Mouse (Mus musculus) thymus, adult 18-20 months (tissue): Measurements from ENCODE around the gene Slc31a2.
"Not testable (repeated sequence)": the region's sequence is repeated elsewhere in the genome, so short reads cannot be mapped to it uniquely, and the experiment has no call there.

Source experiments
- DNase-seq, 2 experiments: peaks; one replicate each; pipeline ENCODE4 v3.0.0; 2022; ENCODE audit warnings: mixed read lengths in 2 of 2

The Slc31a2 gene

GRCm38 (mm10) chr4:62262276-62262675 lies at the start of gene Slc31a2:
Gene Slc31a2 (plus strand): TSS chr4:62262562.
- DNase-seq, result no peak

GRCm38 (mm10) chr4:62213490-62213889 lies 48.9 kb upstream of the Slc31a2 start:
- no peak for DNase-seq

GRCm38 (mm10) chr4:62228391-62228790 lies 34.0 kb upstream of the Slc31a2 start:
- no peak for DNase-seq

GRCm38 (mm10) chr4:62229448-62229847 lies 32.9 kb upstream of the Slc31a2 start:
- no peak for DNase-seq

GRCm38 (mm10) chr4:62230153-62230552 lies 32.2 kb upstream of the Slc31a2 start:
- DNase-seq, result no peak

GRCm38 (mm10) chr4:62230769-62231168 lies 31.6 kb upstream of the Slc31a2 start, which contains the start of gene Zfp37:
Gene Zfp37 (minus strand): TSS chr4:62231047.
- no peak for DNase-seq

- DNase-seq, result no peak
Observed at GRCm38 (mm10) chr4:62240586-62240985, 21.8 kb upstream of the Slc31a2 start.

GRCm38 (mm10) chr4:62248328-62248727 lies 14.0 kb upstream of the Slc31a2 start:
- no peak for DNase-seq

- DNase-seq, result no peak
Observed at GRCm38 (mm10) chr4:62250896-62251544, 11.3 kb upstream of the Slc31a2 start.

GRCm38 (mm10) chr4:62251776-62252175 lies 10.6 kb upstream of the Slc31a2 start:
- DNase-seq, result no peak

- DNase-seq, result no peak
Observed at GRCm38 (mm10) chr4:62254551-62254950, 7.8 kb upstream of the Slc31a2 start.

GRCm38 (mm10) chr4:62256931-62257330 lies 5.4 kb upstream of the Slc31a2 start:
- no peak for DNase-seq

- DNase-seq, result no peak
Observed at GRCm38 (mm10) chr4:62263133-62263844, 927 bp downstream of the Slc31a2 start.

GRCm38 (mm10) chr4:62265154-62265836 lies 2.9 kb downstream of the Slc31a2 start:
- DNase-seq, result no peak

- not testable (repeated sequence) for DNase-seq
Observed at GRCm38 (mm10) chr4:62266016-62266415, 3.7 kb downstream of the Slc31a2 start.

- DNase-seq, result no peak
Observed at GRCm38 (mm10) chr4:62267101-62267500, 4.7 kb downstream of the Slc31a2 start.

- DNase-seq, result no peak
Observed at GRCm38 (mm10) chr4:62272696-62273095, 10.3 kb downstream of the Slc31a2 start.

- no peak for DNase-seq
Observed at GRCm38 (mm10) chr4:62273916-62274315, 11.6 kb downstream of the Slc31a2 start.

- no peak for DNase-seq
Observed at GRCm38 (mm10) chr4:62274841-62275536, 12.6 kb downstream of the Slc31a2 start.

GRCm38 (mm10) chr4:62276642-62277041 lies 14.3 kb downstream of the Slc31a2 start:
- DNase-seq, result no peak

- DNase-seq, result no peak
Observed at GRCm38 (mm10) chr4:62277222-62277621, 14.9 kb downstream of the Slc31a2 start.

GRCm38 (mm10) chr4:62278081-62278480 lies 15.7 kb downstream of the Slc31a2 start:
- DNase-seq, result no peak

GRCm38 (mm10) chr4:62281319-62281718 lies 19.0 kb downstream of the Slc31a2 start:
- DNase-seq, result no peak
